Comparison of ENCODE assay signal across 8 mouse cellular contexts in genomic region chr7:30280670-30281138, GRCm38 (mm10). TPM values are rescaled to one million over a fixed set of nuclear protein-coding genes. Genes with fewer than 3 reads are reported as not detected.
DNase-seq lines count a peak whose midpoint lies in the region; ATAC-seq and TF ChIP-seq lines count a peak whose summit lies in the region.

No protein-coding gene starts in this region.

- H3K27ac ChIP-seq in gastrocnemius, adult 2 months, result peak overlapping the region; percentile 93
- peak overlapping the region; percentile 96 for H3K27ac ChIP-seq in hindbrain, postnatal 0 days
- H3K27ac ChIP-seq in left cerebral cortex, adult 2 months, result peak overlapping the region; percentile 97

- DNase-seq in ZHBTc4 (ENCODE audit: low read depth, low spot score), result peak; percentile 95
- peak; percentile 90 for DNase-seq in gastrocnemius, adult 2 months
- DNase-seq in hindbrain, postnatal 0 days (ENCODE audit: low spot score), result peak; percentile 95
- peak; percentile 80 to 85 for DNase-seq in left cerebral cortex, adult 2 months (ENCODE audit: extremely low spot score in 1 of 2, low spot score in 2 of 2)
- peak; percentile 85 for DNase-seq in right cerebral cortex, adult 2 months (ENCODE audit: low spot score in 2 of 2)
- DNase-seq in urinary bladder, postnatal 14 days (ENCODE audit: low spot score), result peak; percentile 90

- intact Hi-C loops in gastrocnemius, adult 2 months (cut with DNase I), result loop anchor here (1.0 kb wide), 1 partner anchor 48 kb away; the partner anchor contains the start of gene Tbcb
- intact Hi-C loops in left cerebral cortex, adult 2 months (cut with DNase I), result loop anchor here (5.0 kb wide), 1 partner anchor 48 kb away; the partner anchor contains the start of genes Polr2i and Tbcb

- peak; percentile 59 for ATAC-seq in common myeloid progenitor, adult 5-6 weeks (replicated peaks; ENCODE audit: low read depth, poor library complexity, severe bottlenecking)
- peak; percentile 87 for ATAC-seq in hindbrain, postnatal 0 days
- ATAC-seq in megakaryocyte, adult 5-6 weeks (ENCODE audit: poor library complexity, severe bottlenecking), result peak; percentile 62

- H3K4me3 ChIP-seq in gastrocnemius, adult 2 months, result peak overlapping the region; percentile 84
- H3K4me3 ChIP-seq in hindbrain, postnatal 0 days (ENCODE audit: low read length), result peak overlapping the region; percentile 76
- peak overlapping the region; percentile 85 for H3K4me3 ChIP-seq in left cerebral cortex, adult 2 months

- no peaks in the 10 kb centered on the region for H3K36me3 ChIP-seq in hindbrain, postnatal 0 days (ENCODE audit: insufficient read depth, low read length)

- TF ChIP-seq CTCF in gastrocnemius, adult 2 months (IDR thresholded peaks at IDR 0.05), result no peak
- TF ChIP-seq CTCF in hindbrain, postnatal 0 days (IDR thresholded peaks at IDR 0.05; ENCODE audit: low read depth), result no peak
- no peak for TF ChIP-seq CTCF in left cerebral cortex, adult 2 months (IDR thresholded peaks at IDR 0.05)

- peak overlapping the region; percentile 54 for H3K9ac ChIP-seq in hindbrain, postnatal 0 days (replicated peaks; ENCODE audit: low read length)

- WGBS in hindbrain, postnatal 0 days, result 1% methylated on average over 20 of the region's 20 CpGs

- H3K27me3 ChIP-seq in hindbrain, postnatal 0 days (ENCODE audit: insufficient read depth, low read length), result no peaks in the 10 kb centered on the region

- H3K4me2 ChIP-seq in hindbrain, postnatal 0 days (ENCODE audit: low read depth, low read length), result peak overlapping the region; percentile 95

- no peaks in the 10 kb centered on the region for H3K9me3 ChIP-seq in hindbrain, postnatal 0 days (ENCODE audit: low read length)

- H3K4me1 ChIP-seq in hindbrain, postnatal 0 days (ENCODE audit: insufficient read depth, low read length), result no peaks in the 10 kb centered on the region

RNA-seq across cellular contexts. Expression of gene Wdr62, which starts 0.5 kb away (rescaled TPM):
- 8.2 and 17.5 TPM in 2 replicates for total RNA-seq in common myeloid progenitor, adult 5-6 weeks (2017)
- 1 to 10 TPM; 1.7 to 3.0 TPM for total RNA-seq in gastrocnemius, adult 2 months (2021)
- 4.3 and 7.0 TPM in 2 replicates for total RNA-seq in hindbrain, postnatal 0 days (2014; rRNA removed)
- 3.7 and 4.0 TPM in 2 replicates for polyA plus RNA-seq in hindbrain, postnatal 0 days (2015; fragmentation: Nextera tagmentation; extraction: Ambion mirVana)
- total RNA-seq in left cerebral cortex, adult 2 months (2021), result 1 to 10 TPM; 1.0 to 1.6 TPM
- total RNA-seq in megakaryocyte, adult 5-6 weeks (2015), result 13.3 and 19.5 TPM in 2 replicates
- total RNA-seq in megakaryocyte, adult 5-6 weeks (2017), result 6.8 and 10.5 TPM in 2 replicates

RNA-seq across cellular contexts. Expression of gene Thap8, which starts 0.8 kb away (rescaled TPM):
- not detected in 2 replicates for total RNA-seq in common myeloid progenitor, adult 5-6 weeks (2017)
- total RNA-seq in gastrocnemius, adult 2 months (2021), result under 1 TPM in 1 of 2 experiments, not detected in 1; 0.26 TPM
- total RNA-seq in hindbrain, postnatal 0 days (2014; rRNA removed), result 1.0 TPM in 1 of 2 replicates, not detected in the other
- 0.52 and 0.76 TPM in 2 replicates for polyA plus RNA-seq in hindbrain, postnatal 0 days (2015; fragmentation: Nextera tagmentation; extraction: Ambion mirVana)
- not detected for total RNA-seq in left cerebral cortex, adult 2 months (2021)
- 0.36 and 0.51 TPM in 2 replicates for total RNA-seq in megakaryocyte, adult 5-6 weeks (2015)
- total RNA-seq in megakaryocyte, adult 5-6 weeks (2017), result 0.84 and 1.1 TPM in 2 replicates

RNA-seq across cellular contexts. Expression of gene Clip3, which starts 10.8 kb away (rescaled TPM):
- total RNA-seq in common myeloid progenitor, adult 5-6 weeks (2017), result not detected in 2 replicates
- total RNA-seq in gastrocnemius, adult 2 months (2021), result 1 to 10 TPM; 5.5 to 5.8 TPM
- 144 and 172 TPM in 2 replicates for total RNA-seq in hindbrain, postnatal 0 days (2014; rRNA removed)
- 106 and 118 TPM in 2 replicates for polyA plus RNA-seq in hindbrain, postnatal 0 days (2015; fragmentation: Nextera tagmentation; extraction: Ambion mirVana)
- 100 to 1,000 TPM; 488 to 492 TPM for total RNA-seq in left cerebral cortex, adult 2 months (2021)
- total RNA-seq in megakaryocyte, adult 5-6 weeks (2015), result 0.04 TPM in 1 of 2 replicates, not detected in the other
- total RNA-seq in megakaryocyte, adult 5-6 weeks (2017), result not detected in 2 replicates

RNA-seq across cellular contexts. Expression of gene Alkbh6, which starts 27.8 kb away (rescaled TPM):
- total RNA-seq in common myeloid progenitor, adult 5-6 weeks (2017), result 15.2 and 31.2 TPM in 2 replicates
- 10 to 100 TPM; 21.0 to 22.9 TPM for total RNA-seq in gastrocnemius, adult 2 months (2021)
- 75.4 and 116 TPM in 2 replicates for total RNA-seq in hindbrain, postnatal 0 days (2014; rRNA removed)
- polyA plus RNA-seq in hindbrain, postnatal 0 days (2015; fragmentation: Nextera tagmentation; extraction: Ambion mirVana), result 129 and 131 TPM in 2 replicates
- 10 to 100 TPM; 65.7 to 71.4 TPM for total RNA-seq in left cerebral cortex, adult 2 months (2021)
- 18.2 and 24.2 TPM in 2 replicates for total RNA-seq in megakaryocyte, adult 5-6 weeks (2015)
- 19.0 and 22.3 TPM in 2 replicates for total RNA-seq in megakaryocyte, adult 5-6 weeks (2017)

RNA-seq across cellular contexts. Expression of gene Syne4, which starts 33.9 kb away (rescaled TPM):
- 1.4 TPM in 1 of 2 replicates, not detected in the other for total RNA-seq in common myeloid progenitor, adult 5-6 weeks (2017)
- total RNA-seq in gastrocnemius, adult 2 months (2021), result 1 to 10 TPM; 1.8 to 2.1 TPM
- 13.2 and 16.5 TPM in 2 replicates for total RNA-seq in hindbrain, postnatal 0 days (2014; rRNA removed)
- polyA plus RNA-seq in hindbrain, postnatal 0 days (2015; fragmentation: Nextera tagmentation; extraction: Ambion mirVana), result 11.4 and 12.6 TPM in 2 replicates
- total RNA-seq in left cerebral cortex, adult 2 months (2021), result 10 to 100 TPM in 1 of 2 experiments, 1 to 10 TPM in 1; 8.8 to 19.2 TPM
- total RNA-seq in megakaryocyte, adult 5-6 weeks (2015), result 0.58 and 1.9 TPM in 2 replicates
- total RNA-seq in megakaryocyte, adult 5-6 weeks (2017), result 0.49 and 1.1 TPM in 2 replicates

Comparison
In these comparisons a context has a peak if more than half of its experiments do, and no peak if none do; other contexts are left out.
1. Peak in every context shown above with its lines: DNase-seq, ATAC-seq, H3K4me3 ChIP-seq and H3K27ac ChIP-seq.
2. RNA of gene Clip3, which starts 10.8 kb away (total RNA-seq): 488 to 492 TPM in left cerebral cortex, adult 2 months and 144 to 172 TPM in hindbrain, postnatal 0 days; 5.5 to 5.8 TPM in gastrocnemius, adult 2 months, 0.04 TPM in megakaryocyte, adult 5-6 weeks and not detected in common myeloid progenitor, adult 5-6 weeks; every median in the first group is over 10 times any median in the second.